9 mouse cellular contexts compared by ENCODE assay signal in genomic region chr4:133424100-133424499, GRCm38 (mm10). TPM values are rescaled to one million over a fixed set of nuclear protein-coding genes. Genes with fewer than 3 reads are reported as not detected.
DNase-seq lines count a peak whose midpoint lies in the region; ATAC-seq lines count a peak whose summit lies in the region.
"Had no signal": no experiment of that assay in that cellular context is flagged by ENCODE, and none has a peak within 500 bp of the region (broad histone marks: within the 10 kb centered on the region; RNA-seq: fewer than 3 reads in every experiment).

No protein-coding gene starts in this region.

- no peak overlapping the region for H3K9ac ChIP-seq in forebrain, embryonic 11.5 days (ENCODE audit: low read length)
- H3K9ac ChIP-seq in hindbrain, embryonic 12.5 days: no peak overlapping the region
- H3K9ac ChIP-seq: limb, embryonic 15.5 days had no signal

- H3K36me3 ChIP-seq in forebrain, embryonic 11.5 days (ENCODE audit: control insufficient read depth, insufficient read depth, low read length): no peaks in the 10 kb centered on the region
- peaks cover 30% of the 10 kb centered on the region for H3K36me3 ChIP-seq in hindbrain, embryonic 12.5 days

- no peak for ATAC-seq in CD4-positive, CD25-positive, alpha-beta regulatory T cell, adult 4 months
- peak; percentile 49; the same call in 1 of the 2 replicates for ATAC-seq in forebrain, embryonic 11.5 days (replicated peaks; ENCODE audit: low FRiP score)
- peak; percentile 27 for ATAC-seq in hindbrain, embryonic 12.5 days (ENCODE audit: low FRiP score)

- H3K27me3 ChIP-seq in forebrain, embryonic 11.5 days (ENCODE audit: control insufficient read depth, insufficient read depth, low read length): no peaks in the 10 kb centered on the region
- H3K27me3 ChIP-seq in hindbrain, embryonic 12.5 days: no peaks in the 10 kb centered on the region
- H3K27me3 ChIP-seq: limb, embryonic 15.5 days had no signal

- DNase-seq in CD4-positive, CD25-positive, alpha-beta regulatory T cell, adult 2 months (ENCODE audit: low read depth, low spot score): peak; percentile 72
- DNase-seq in brain, embryonic 18.5 days (ENCODE audit: low read depth, low spot score): peak; percentile 28
- peak; percentile 83 for DNase-seq in forebrain, embryonic 11.5 days (ENCODE audit: low spot score)
- DNase-seq in layer of hippocampus, adult 9-10 months (ENCODE audit: low spot score): peak; percentile 75
- peak; percentile 82 for DNase-seq in lung, postnatal 10 days
- DNase-seq in right cerebral cortex, adult 2 months (ENCODE audit: low spot score in 2 of 2): peak; percentile 70 to 72

- WGBS in forebrain, embryonic 11.5 days: 36% methylated on average over 4 of the region's 4 CpGs
- whole genome bisulfite sequencing in hindbrain, embryonic 12.5 days: 38% methylated on average over 4 of the region's 4 CpGs

- H3K9me3 ChIP-seq in forebrain, embryonic 11.5 days (ENCODE audit: control insufficient read depth, low read length): no peaks in the 10 kb centered on the region
- no peaks in the 10 kb centered on the region for H3K9me3 ChIP-seq in hindbrain, embryonic 12.5 days (replicated peaks)
- H3K9me3 ChIP-seq: limb, embryonic 15.5 days had no signal

- H3K4me1 ChIP-seq in forebrain, embryonic 11.5 days (replicated peaks; ENCODE audit: control insufficient read depth, insufficient read depth, low read length): no peaks in the 10 kb centered on the region
- peaks cover 3% of the 10 kb centered on the region; the same call in 1 of the 2 replicates for H3K4me1 ChIP-seq in hindbrain, embryonic 12.5 days

- no peak overlapping the region for H3K4me2 ChIP-seq in forebrain, embryonic 11.5 days (ENCODE audit: low read depth, low read length, severe bottlenecking)
- H3K4me2 ChIP-seq in hindbrain, embryonic 12.5 days (replicated peaks): no peak overlapping the region
- H3K4me2 ChIP-seq: limb, embryonic 15.5 days had no signal

- H3K4me3 ChIP-seq in forebrain, embryonic 11.5 days (ENCODE audit: low read depth, low read length): no peak overlapping the region
- H3K4me3 ChIP-seq in hindbrain, embryonic 12.5 days: no peak overlapping the region
- H3K4me3 ChIP-seq: limb, embryonic 15.5 days had no signal

- H3K27ac ChIP-seq in forebrain, embryonic 11.5 days (ENCODE audit: low read depth, low read length): no peak overlapping the region
- no peak overlapping the region for H3K27ac ChIP-seq in hindbrain, embryonic 12.5 days

RNA-seq across cellular contexts. Expression of gene Slc9a1, which starts 54.6 kb away (rescaled TPM):
- polyA plus RNA-seq in CD4-positive, CD25-positive, alpha-beta regulatory T cell, adult 4 months (2017; shearing (Covaris generic)): 10 to 100 TPM in 1 of 2 experiments, 1 to 10 TPM in 1; 9.9 to 19.4 TPM
- 7.4 and 9.4 TPM in 2 replicates for polyA plus RNA-seq in forebrain, embryonic 11.5 days (2014; fragmentation: Nextera tagmentation; extraction: Ambion mirVana)
- 8.4 and 9.5 TPM in 2 replicates for polyA plus RNA-seq in hindbrain, embryonic 12.5 days (2016; fragmentation: Nextera tagmentation; extraction: Ambion mirVana)

RNA-seq across cellular contexts. Expression of gene Tent5b, which starts 55.8 kb away (rescaled TPM):
- not detected for polyA plus RNA-seq in CD4-positive, CD25-positive, alpha-beta regulatory T cell, adult 4 months (2017; shearing (Covaris generic))
- polyA plus RNA-seq in forebrain, embryonic 11.5 days (2014; fragmentation: Nextera tagmentation; extraction: Ambion mirVana): 0.76 and 0.80 TPM in 2 replicates
- polyA plus RNA-seq in hindbrain, embryonic 12.5 days (2016; fragmentation: Nextera tagmentation; extraction: Ambion mirVana): 1.0 and 1.5 TPM in 2 replicates

Comparison
In these comparisons a context has a peak if more than half of its experiments do, and no peak if none do; other contexts are left out.
1. DNase-seq: peak in every context shown above with its lines; median percentile 83 in forebrain, embryonic 11.5 days; 82 in lung, postnatal 10 days; 75 in layer of hippocampus, adult 9-10 months; 72 in CD4-positive, CD25-positive, alpha-beta regulatory T cell, adult 2 months; 71 in right cerebral cortex, adult 2 months; 28 in brain, embryonic 18.5 days.